Mouse (Mus musculus): ENCODE data around the gene Ephb3. TPM values are rescaled to one million over a fixed set of nuclear protein-coding genes. Genes with fewer than 3 reads are reported as not detected.

The Ephb3 gene
- polyA plus RNA-seq, 1 experiment, result not detected

DNA sequence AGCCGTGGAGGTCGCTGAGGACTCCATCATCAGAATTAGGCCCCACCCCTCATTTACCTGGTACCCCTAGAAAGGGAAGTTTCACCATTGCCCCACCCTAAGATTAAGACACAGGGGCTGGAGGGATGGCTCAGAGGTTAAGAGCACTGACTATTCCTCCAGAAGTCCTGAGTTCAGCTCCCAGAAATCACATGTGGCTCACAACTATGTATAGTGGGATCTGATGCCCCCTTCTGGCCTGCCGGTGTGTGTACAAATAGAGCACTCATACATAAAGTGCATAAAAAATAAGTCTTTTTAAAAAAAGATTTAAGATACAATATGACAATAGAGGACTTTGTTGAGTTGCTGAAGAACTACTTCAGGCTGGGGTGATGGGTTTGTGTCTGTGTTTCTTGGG is 16.2 kb upstream of the Ephb3 start:
- peaks cover 7% of the 10 kb centered on the region for H3K4me1 ChIP-seq
- TF ChIP-seq GATA1 (IDR thresholded peaks at IDR 0.05; ENCODE audit: borderline replicate concordance, low read length), result no peak
- H3K9me3 ChIP-seq, result no peaks in the 10 kb centered on the region
- no peak overlapping the region for H3K4me3 ChIP-seq (replicated peaks)
- H3K36me3 ChIP-seq (replicated peaks; ENCODE audit: low read length), result no peaks in the 10 kb centered on the region
- peaks cover 27% of the 10 kb centered on the region for H3K27me3 ChIP-seq (replicated peaks)

DNA sequence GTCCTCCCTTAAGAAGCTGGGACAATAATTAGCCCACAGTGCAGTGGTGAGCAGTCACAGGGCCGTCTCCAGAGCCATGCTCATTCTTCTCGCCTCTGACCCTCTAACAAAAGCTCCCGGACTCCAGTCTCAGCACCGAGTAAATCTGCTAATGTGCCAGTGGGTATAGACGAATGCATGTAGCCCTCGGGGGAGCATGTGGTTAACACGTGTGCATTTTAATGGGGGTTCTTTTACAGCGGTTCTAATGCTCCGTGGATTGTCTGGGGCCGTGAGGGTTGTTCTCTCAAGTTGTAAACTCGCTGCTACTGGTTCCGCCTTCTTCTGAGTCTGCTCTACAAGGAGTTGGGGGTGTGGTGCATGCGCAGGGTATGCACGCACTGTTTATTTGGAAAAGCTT is 13.0 kb upstream of the Ephb3 start:
- Histone ChIP-seq H3K27me3 (replicated peaks) (peaks cover 41% of the 10 kb centered on the region), H3K36me3 (replicated peaks; ENCODE audit: low read length) (no peaks in the 10 kb centered on the region), H3K4me3 (replicated peaks) (no peak overlapping the region), H3K9me3 (no peaks in the 10 kb centered on the region), H3K4me1 (peaks cover 7% of the 10 kb centered on the region)
- TF ChIP-seq FLI1 (IDR thresholded peaks at IDR 0.05; ENCODE audit: low read length) (no peak), GATA1 (IDR thresholded peaks at IDR 0.05; ENCODE audit: borderline replicate concordance, low read length) (no peak)

DNA sequence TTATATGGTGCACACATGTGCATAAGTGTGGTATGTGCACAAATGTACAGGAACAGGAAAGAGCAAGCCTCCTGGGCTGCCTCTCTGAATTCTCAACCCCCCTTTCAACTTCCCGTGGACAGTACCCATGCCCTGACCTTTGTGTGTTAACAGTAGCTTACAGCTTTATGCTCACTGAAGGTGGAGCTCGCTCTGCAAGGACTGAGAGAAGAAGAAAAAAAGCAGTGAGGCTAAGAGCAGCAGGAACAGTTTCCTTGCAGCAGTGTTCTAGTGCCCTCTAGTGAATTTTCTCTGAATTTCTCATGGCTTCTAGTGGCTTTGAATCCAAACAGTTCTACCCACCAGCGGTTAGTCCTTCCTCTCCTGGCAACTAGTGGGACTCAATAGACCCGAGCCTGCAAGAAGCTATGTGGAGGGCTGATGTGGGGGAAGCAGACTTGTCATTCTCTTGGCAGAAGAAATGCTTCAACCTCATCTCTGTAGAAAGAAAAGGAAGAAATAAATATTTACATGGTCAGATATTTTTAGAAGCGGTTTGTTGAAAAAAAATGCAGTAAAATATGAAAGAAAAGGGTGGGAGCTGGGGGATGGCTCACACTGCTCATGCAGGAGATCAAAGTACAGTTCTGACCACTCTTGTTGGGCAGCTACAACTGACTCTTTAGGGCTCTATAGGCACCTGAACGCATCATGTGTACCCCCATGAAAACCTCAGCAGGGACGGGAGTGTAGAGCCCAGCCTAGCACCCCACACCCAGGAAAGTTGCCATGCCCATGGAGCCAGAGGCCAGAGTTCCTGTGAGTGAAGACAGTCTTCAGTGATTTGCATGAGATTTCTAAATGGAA is 11.8 kb upstream of the Ephb3 start:
- Histone ChIP-seq H3K36me3 (replicated peaks; ENCODE audit: low read length) (no peaks in the 10 kb centered on the region), H3K9me3 (no peaks in the 10 kb centered on the region), H3K4me3 (replicated peaks) (no peak overlapping the region), H3K4me1 (peaks cover 8% of the 10 kb centered on the region), H3K27me3 (replicated peaks) (peaks cover 44% of the 10 kb centered on the region)
- TF ChIP-seq FLI1 (IDR thresholded peaks at IDR 0.05; ENCODE audit: low read length) (no peak), GATA1 (IDR thresholded peaks at IDR 0.05; ENCODE audit: borderline replicate concordance, low read length) (no peak)

DNA sequence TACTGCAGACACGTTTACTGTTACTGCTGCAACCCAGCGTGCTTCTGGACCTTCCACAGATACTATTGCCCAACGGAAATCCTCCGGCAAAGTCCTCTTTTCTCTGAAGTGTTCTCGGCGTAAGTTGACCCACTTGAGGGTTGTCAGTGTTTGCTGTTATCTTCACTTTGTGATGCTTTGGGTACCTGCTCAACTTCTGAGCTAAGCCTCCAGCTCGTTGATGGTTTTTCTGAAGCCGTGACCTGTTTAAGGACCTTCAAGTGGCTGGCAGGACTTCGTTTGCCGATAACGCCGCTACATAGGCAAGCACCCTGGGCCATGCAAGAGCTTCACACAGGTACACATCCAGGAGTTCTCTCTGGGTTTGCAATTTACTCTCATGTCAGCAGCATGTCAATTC is 10.4 kb upstream of the Ephb3 start:
- peaks cover 22% of the 10 kb centered on the region for H3K4me1 ChIP-seq
- peaks cover 53% of the 10 kb centered on the region for H3K27me3 ChIP-seq (replicated peaks)
- no peak overlapping the region for H3K4me3 ChIP-seq (replicated peaks)
- no peaks in the 10 kb centered on the region for H3K36me3 ChIP-seq (replicated peaks; ENCODE audit: low read length)
- no peak for TF ChIP-seq GATA1 (IDR thresholded peaks at IDR 0.05; ENCODE audit: borderline replicate concordance, low read length)
- no peak for TF ChIP-seq FLI1 (IDR thresholded peaks at IDR 0.05; ENCODE audit: low read length)
- H3K9me3 ChIP-seq, result no peaks in the 10 kb centered on the region

DNA sequence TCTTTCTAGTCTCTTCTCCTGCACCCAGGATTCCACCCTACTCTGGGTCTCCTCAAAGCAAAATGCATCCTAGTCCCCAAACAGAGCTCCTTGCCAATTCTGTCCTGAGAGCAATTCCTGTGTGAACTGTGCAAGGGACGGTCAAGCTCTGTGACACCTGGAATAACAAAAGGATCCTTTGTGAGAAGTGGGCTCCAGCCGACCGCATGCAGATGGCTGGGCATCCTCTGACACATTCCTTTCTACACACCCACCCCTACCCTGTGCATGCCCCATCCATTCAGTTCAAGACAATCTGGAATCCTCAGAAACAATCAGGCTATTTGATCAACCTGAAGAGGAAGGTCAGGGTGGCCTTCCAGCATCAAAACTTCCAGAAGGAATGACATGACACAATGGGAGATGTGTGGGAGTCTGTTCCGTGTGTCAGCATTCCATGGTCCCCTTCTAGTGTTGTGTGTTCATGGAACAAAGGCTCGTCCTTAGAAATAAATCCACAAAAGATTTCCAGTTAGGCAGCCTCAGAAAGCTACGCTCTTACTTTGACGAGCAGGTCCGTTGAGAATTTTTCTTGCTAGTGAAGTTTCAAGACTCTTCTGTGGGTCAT is 9.2 kb upstream of the Ephb3 start:
- H3K4me3 ChIP-seq (replicated peaks), result no peak overlapping the region
- H3K36me3 ChIP-seq (replicated peaks; ENCODE audit: low read length), result no peaks in the 10 kb centered on the region
- H3K4me1 ChIP-seq, result peaks cover 22% of the 10 kb centered on the region
- TF ChIP-seq FLI1 (IDR thresholded peaks at IDR 0.05; ENCODE audit: low read length), result no peak
- TF ChIP-seq GATA1 (IDR thresholded peaks at IDR 0.05; ENCODE audit: borderline replicate concordance, low read length), result no peak
- no peaks in the 10 kb centered on the region for H3K9me3 ChIP-seq
- peaks cover 59% of the 10 kb centered on the region for H3K27me3 ChIP-seq (replicated peaks)

DNA sequence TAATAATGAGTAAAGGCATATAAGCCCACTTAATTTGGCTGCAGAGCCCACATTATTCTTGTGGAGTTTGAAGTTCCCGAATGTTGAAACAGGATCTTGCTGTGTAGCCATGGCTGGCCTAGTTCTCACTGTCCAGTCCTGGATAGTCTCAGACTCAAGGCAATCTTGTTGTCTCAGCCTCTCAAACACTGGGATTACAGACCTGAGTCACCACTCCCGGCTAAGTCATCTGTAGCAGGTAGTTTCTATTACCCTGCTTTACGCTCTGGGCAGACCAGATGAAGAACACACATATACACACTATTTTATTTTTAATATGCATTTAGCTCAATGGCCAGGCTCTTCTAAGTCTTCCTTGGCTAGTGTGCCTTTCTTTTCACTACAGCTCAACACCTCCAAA is 8.0 kb upstream of the Ephb3 start:
- TF ChIP-seq GATA1 (IDR thresholded peaks at IDR 0.05; ENCODE audit: borderline replicate concordance, low read length), result no peak
- no peak for TF ChIP-seq FLI1 (IDR thresholded peaks at IDR 0.05; ENCODE audit: low read length)
- no peaks in the 10 kb centered on the region for H3K36me3 ChIP-seq (replicated peaks; ENCODE audit: low read length)
- no peaks in the 10 kb centered on the region for H3K9me3 ChIP-seq
- peaks cover 22% of the 10 kb centered on the region for H3K4me1 ChIP-seq
- H3K27me3 ChIP-seq (replicated peaks), result peaks cover 61% of the 10 kb centered on the region
- H3K4me3 ChIP-seq (replicated peaks), result no peak overlapping the region

DNA sequence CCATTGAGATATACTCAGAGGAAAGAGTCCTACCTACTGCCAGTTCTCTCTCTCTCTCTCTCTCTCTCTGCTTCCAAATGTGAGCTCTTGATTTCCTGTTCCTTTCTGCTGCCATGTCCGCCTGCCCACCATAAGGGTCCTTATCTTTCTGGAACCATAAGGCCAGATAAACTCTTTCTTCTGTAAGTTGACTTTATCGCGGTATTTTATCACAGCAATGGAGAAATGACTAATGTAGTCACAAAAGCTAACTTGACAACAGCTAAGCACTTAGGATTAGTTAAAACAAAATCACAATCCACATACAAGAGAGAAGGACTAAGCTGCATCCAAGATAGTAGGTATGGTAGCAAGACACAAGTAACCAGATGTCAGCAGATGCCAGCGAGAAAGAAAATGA is 7.0 kb upstream of the Ephb3 start:
- no peaks in the 10 kb centered on the region for H3K36me3 ChIP-seq (replicated peaks; ENCODE audit: low read length)
- TF ChIP-seq FLI1 (IDR thresholded peaks at IDR 0.05; ENCODE audit: low read length), result no peak
- no peak for TF ChIP-seq GATA1 (IDR thresholded peaks at IDR 0.05; ENCODE audit: borderline replicate concordance, low read length)
- no peaks in the 10 kb centered on the region for H3K9me3 ChIP-seq
- peaks cover 67% of the 10 kb centered on the region for H3K27me3 ChIP-seq (replicated peaks)
- H3K4me3 ChIP-seq (replicated peaks), result no peak overlapping the region
- H3K4me1 ChIP-seq, result peaks cover 19% of the 10 kb centered on the region

DNA sequence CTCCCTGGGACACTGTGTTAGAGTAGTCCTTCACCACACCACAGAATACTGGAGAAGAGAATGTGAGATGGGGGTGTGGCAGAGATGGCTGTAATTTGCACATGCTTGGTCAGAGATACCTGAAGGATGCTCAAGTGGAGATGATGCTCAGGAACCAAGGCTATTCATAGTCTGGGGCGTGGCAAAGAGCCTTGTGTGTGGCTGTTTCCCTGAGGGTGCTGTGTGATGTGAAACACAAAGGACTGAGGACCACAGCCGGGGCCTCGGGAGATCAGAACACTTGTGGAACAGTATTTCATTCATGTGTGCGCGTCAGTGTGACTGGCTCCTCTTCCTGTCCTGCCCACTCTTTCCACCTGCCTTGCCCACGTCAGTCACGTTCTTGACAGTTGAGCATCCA is 6.5 kb upstream of the Ephb3 start:
- no peak overlapping the region for H3K4me3 ChIP-seq (replicated peaks)
- H3K27me3 ChIP-seq (replicated peaks), result peaks cover 71% of the 10 kb centered on the region
- H3K9me3 ChIP-seq, result no peaks in the 10 kb centered on the region
- no peak for TF ChIP-seq GATA1 (IDR thresholded peaks at IDR 0.05; ENCODE audit: borderline replicate concordance, low read length)
- TF ChIP-seq FLI1 (IDR thresholded peaks at IDR 0.05; ENCODE audit: low read length), result no peak
- peaks cover 17% of the 10 kb centered on the region for H3K4me1 ChIP-seq
- H3K36me3 ChIP-seq (replicated peaks; ENCODE audit: low read length), result no peaks in the 10 kb centered on the region

DNA sequence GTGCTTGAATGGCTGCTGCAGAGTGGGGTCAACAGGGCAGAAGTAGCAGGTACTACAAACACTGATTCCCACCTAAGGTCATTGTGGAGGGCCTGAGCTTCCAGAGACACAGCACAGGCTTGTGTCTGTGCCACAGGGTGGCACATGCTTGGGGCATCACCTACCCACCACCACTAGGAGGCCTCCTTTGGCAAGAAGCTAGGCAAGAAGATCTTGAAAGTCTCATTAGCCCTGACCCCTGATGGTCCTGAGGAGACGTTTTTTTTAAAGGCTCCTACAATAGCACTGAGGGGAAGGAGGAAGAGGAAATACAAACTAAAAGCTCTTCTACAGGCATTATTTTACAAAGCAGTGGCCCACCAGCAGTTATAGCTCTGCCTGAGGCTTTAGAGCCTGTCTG is 6.0 kb upstream of the Ephb3 start:
- H3K9me3 ChIP-seq, result no peaks in the 10 kb centered on the region
- no peak overlapping the region for H3K4me3 ChIP-seq (replicated peaks)
- TF ChIP-seq FLI1 (IDR thresholded peaks at IDR 0.05; ENCODE audit: low read length) (no peak), GATA1 (IDR thresholded peaks at IDR 0.05; ENCODE audit: borderline replicate concordance, low read length) (no peak)

DNA sequence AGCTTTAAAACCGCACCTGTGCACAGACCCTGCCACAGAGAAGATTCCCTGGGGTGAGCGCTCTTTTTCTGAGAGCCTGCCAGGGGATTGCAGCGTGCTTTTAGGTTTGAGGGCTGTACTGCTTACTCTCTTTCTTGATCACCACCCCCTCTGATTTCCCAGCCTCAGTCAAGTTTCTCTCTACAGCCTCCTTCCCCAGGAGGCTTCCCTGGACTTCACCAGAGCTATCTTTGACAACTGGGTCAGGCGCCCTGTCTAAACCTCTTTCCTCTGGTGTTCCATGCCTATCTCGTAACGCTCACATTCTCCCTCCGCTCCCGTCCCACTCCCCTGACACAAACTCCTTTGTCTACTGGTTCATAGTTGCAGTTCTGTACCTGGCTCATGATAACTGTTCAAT is 5.1 kb upstream of the Ephb3 start:
- no peak overlapping the region for H3K4me3 ChIP-seq (replicated peaks)
- peaks cover 76% of the 10 kb centered on the region for H3K27me3 ChIP-seq (replicated peaks)
- TF ChIP-seq FLI1 (IDR thresholded peaks at IDR 0.05; ENCODE audit: low read length) (no peak), GATA1 (IDR thresholded peaks at IDR 0.05; ENCODE audit: borderline replicate concordance, low read length) (no peak)

More for the DNA sequence above, 6.0 kb upstream of the Ephb3 start:
- Histone ChIP-seq H3K4me1 (peaks cover 17% of the 10 kb centered on the region), H3K36me3 (replicated peaks; ENCODE audit: low read length) (no peaks in the 10 kb centered on the region), H3K27me3 (replicated peaks) (peaks cover 73% of the 10 kb centered on the region)

More for the DNA sequence above, 5.1 kb upstream of the Ephb3 start:
- no peaks in the 10 kb centered on the region for H3K36me3 ChIP-seq (replicated peaks; ENCODE audit: low read length)
- H3K9me3 ChIP-seq, result peaks cover 2% of the 10 kb centered on the region
- peaks cover 20% of the 10 kb centered on the region for H3K4me1 ChIP-seq

Measured in megakaryocyte, embryonic 14.5 days (primary cell).